Mouse (Mus musculus) thymus, adult 2 months (tissue): ENCODE results near the gene Casc4.

Experiments used
- CTCF ChIP-seq: fragments of 200-500 bp; IDR thresholded peaks from 2 replicates; pipeline ENCODE4 v1.5.1; 2012; ENCODE audit warnings: mild to moderate bottlenecking, control low read depth, low read length, moderate library complexity, borderline replicate concordance; ENCODE audit not compliant: control insufficient read depth, poor library complexity, insufficient read depth; ENCODE audit errors: extremely low read depth
- POLR2A ChIP-seq: fragments of 200-500 bp; IDR thresholded peaks from 2 replicates; pipeline ENCODE4 v1.6.1; 2012; ENCODE audit warnings: mild to moderate bottlenecking, low read length, control low read depth, moderate library complexity; ENCODE audit not compliant: control insufficient read depth, poor library complexity, insufficient read depth; ENCODE audit errors: extremely low read depth

DNA sequence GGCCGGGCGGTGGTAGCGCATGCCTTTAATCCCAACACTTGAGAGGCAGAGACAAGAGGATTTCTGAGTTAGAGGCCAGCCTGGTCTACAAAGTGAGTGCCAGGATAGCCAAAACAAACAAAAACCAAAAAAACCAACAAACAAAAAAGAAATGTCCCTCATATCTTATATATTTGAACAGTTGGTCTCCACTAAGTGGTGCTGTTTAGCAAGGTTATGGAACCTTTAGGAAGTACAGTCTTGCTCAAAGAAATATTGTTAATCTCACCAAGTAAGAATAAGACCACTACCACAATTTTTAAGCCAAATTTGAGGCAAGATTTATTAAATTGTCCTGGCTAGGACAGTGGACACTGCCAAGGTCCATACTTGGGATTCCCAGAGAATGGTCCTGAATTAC is 25.3 kb upstream of the Casc4 start:
- no peak for TF ChIP-seq POLR2A
- TF ChIP-seq CTCF: no peak
